Mouse (Mus musculus): ENCODE results near the gene Emg1.

DNA sequence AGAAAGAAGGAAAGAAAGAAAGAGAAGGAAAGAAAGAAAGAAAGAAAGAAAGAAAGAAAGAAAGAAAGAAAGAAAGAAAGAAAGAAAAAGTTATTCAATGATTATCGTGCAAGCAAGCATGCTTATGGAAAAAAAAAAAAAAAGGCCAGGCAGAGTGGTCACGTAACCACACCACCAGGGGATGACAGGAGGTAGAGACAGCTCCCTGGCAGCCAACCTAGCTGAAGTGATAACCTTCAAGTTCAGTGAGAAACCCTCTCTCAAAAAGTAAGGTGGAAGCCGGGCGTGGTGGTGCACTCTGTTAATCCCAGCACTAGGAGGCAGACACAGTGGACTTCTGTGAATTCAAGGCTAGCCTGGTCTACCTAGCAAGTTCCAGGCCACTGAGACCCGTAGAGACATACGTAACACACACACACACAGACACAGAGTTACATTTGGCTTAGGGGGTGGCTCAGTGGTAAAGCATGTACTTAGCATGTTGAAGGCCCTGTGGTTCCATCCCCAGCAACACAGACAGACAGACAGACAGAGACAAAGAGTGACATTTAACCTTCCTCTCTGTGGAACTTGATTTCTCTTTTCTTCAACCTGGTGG lies 11.0 kb upstream of the Emg1 start:
- TF ChIP-seq POLR2A (IDR thresholded peaks at IDR 0.05; ENCODE audit: extremely low read depth, insufficient read depth, low read length) (no peak), CTCF (IDR thresholded peaks at IDR 0.05; ENCODE audit: low read depth, low read length) (no peak)

Measured in liver, adult 2 months (tissue).